Mouse (Mus musculus): ENCODE data around the gene Epb41l3. TPM values are rescaled to one million over a fixed set of nuclear protein-coding genes. Genes with fewer than 3 reads are reported as not detected.
A peak's percentile ranks its signal among the peaks of the same experiment; 100 is the strongest.

The Epb41l3 gene
- polyA plus RNA-seq (2015; fragmentation: Nextera tagmentation; extraction: Ambion mirVana), result 153 and 173 TPM in 2 replicates

DNA sequence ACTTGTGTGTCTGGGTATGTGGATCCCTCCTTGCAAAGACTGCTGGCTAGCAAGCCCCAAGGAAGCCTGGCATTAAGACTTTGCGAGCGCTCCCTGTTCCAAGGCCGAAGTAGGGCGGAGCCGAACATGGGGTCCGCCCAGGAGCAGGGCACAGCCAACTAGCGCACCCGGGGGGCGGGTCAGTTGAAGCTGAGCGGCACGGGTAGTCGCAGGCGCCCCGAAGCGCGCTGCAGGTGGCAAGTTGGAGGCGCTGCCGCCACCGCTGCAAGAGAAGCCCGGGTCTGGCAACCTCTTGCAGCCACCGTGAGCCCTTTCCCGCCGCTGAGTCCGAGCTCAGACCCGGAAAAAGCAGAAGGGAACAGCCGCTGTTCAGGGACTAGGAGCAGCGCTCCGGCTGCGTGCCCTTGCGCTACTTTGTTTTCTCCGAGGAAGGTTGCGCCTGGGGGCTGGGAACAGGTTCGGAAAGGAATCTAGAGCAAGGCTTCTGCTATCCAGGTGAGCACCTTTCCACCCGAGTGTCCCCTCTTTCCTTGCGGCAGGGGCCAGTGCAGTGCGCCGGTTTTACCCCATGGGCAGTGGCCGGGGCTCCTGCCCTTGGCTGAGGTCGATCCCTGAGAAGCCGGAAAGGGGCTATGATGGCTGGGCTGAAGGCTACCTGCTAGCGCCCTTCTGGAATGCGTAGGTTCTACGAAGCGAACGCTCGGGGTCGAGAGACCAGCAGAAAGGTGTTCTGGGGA lies at the start of gene Epb41l3:
Gene Epb41l3 (plus strand): TSS at position 183 of the 737 bp plus-strand sequence.
- H3K9me3 ChIP-seq, result no peaks in the 10 kb centered on the region
- peaks cover 23% of the 10 kb centered on the region for H3K4me1 ChIP-seq
- no peak within 1 kb of the TSS for H3K27ac ChIP-seq
- peak; percentile 88 for ATAC-seq (ENCODE audit: insufficient number of reproducible peaks, insufficient read depth, low FRiP score, low TSS enrichment, low read depth)
- H3K4me2 ChIP-seq, result peak within 1 kb of the TSS; percentile 99
- H3K27me3 ChIP-seq, result peaks cover 74% of the 10 kb centered on the region
- H3K9ac ChIP-seq, result peak within 1 kb of the TSS; percentile 61
- under 1% methylated on average over 47 of the region's 47 CpGs for WGBS
- peak within 1 kb of the TSS; percentile 55 for H3K4me3 ChIP-seq
- no peaks in the 10 kb centered on the region for H3K36me3 ChIP-seq

DNA sequence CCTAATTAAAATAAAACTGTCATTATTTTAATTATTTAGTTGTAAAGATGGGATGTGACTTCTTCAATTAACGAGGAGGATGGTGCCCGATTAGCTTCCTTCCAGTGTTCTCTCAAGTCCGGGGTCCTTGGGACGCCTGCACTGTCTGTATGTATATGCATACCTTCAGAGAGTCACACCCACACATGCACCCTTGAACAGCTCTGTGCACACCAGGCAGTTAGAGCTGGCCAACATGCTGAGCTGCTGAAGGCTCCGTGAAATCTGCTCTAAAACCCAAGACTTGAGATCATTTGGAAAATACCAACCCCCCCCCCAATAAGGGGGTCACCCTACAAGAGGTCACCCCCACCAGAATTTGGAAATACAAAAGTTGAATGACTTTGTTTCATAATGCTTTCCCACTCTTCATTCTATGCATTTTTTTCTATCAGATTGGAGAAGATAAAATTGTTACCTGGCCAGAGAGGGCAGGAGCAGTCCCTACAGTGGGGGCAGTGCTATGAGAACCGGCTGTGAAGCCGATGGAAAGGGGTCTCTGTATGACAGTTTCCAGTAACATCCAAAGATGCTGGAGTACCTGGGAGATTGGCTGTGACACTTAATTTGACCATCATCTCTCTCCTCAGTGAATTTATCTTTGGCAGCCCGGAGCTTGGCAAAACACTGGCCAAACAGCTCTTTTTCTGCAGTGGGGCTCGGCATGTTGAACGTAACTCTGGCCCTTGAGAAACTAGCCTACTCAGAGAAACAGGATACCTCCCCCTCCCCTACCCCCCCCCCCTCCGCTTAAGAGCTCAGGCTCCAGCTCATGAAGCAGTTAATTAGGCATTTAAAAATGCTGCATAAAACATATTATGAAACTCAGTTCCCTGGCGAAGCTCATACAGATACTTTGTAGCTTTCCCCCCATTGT lies 36.5 kb upstream of the Epb41l3 start:
- Histone ChIP-seq H3K27me3 (no peaks in the 10 kb centered on the region), H3K9me3 (no peaks in the 10 kb centered on the region), H3K4me3 (no peak overlapping the region), H3K36me3 (no peaks in the 10 kb centered on the region), H3K4me2 (no peak overlapping the region), H3K27ac (no peak overlapping the region), H3K4me1 (peaks cover 6% of the 10 kb centered on the region; the same call in 1 of the 2 replicates), H3K9ac (no peak overlapping the region)
- 65% methylated on average over 12 of the region's 12 CpGs for WGBS
- no peak for ATAC-seq (ENCODE audit: insufficient number of reproducible peaks, insufficient read depth, low FRiP score, low TSS enrichment, low read depth)

- ATAC-seq (ENCODE audit: insufficient number of reproducible peaks, insufficient read depth, low FRiP score, low TSS enrichment, low read depth), result no peak
- H3K27me3 ChIP-seq, result no peaks in the 10 kb centered on the region
- WGBS, result 82% methylated on average over 4 of the region's 4 CpGs
- H3K9me3 ChIP-seq, result no peaks in the 10 kb centered on the region
- H3K27ac ChIP-seq, result no peak overlapping the region
- H3K4me2 ChIP-seq, result no peak overlapping the region
- H3K4me3 ChIP-seq, result no peak overlapping the region
- H3K36me3 ChIP-seq, result no peaks in the 10 kb centered on the region
- peaks cover 6% of the 10 kb centered on the region; the same call in 1 of the 2 replicates for H3K4me1 ChIP-seq
- no peak overlapping the region for H3K9ac ChIP-seq
Observed at GRCm38 (mm10) chr17:69041516-69041915, 34.0 kb upstream of the Epb41l3 start.

DNA sequence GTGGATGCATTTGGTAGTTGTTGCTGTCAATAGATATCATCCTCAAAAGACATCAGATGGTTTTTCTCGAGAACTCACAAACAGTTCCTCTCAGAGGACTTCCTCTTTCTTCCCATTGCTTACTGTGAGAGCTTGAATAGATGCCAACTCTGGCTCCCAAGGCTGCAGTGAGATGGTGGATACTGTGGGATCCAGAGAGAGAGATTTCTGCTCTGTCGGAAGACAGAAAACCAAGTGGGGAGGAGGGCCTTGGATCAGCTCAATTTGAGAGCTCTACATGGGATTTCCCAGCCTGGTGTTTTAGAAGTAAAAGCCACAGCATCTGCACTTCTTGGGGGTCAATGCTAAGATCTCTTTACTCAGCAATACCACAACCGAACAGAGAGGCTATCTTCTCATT lies 26.7 kb upstream of the Epb41l3 start:
- H3K4me2 ChIP-seq, result no peak overlapping the region
- no peaks in the 10 kb centered on the region for H3K27me3 ChIP-seq
- H3K36me3 ChIP-seq, result no peaks in the 10 kb centered on the region
- 60% methylated on average over 3 of the region's 3 CpGs for WGBS
- ATAC-seq (ENCODE audit: insufficient number of reproducible peaks, insufficient read depth, low FRiP score, low TSS enrichment, low read depth), result no peak
- H3K9ac ChIP-seq, result no peak overlapping the region
- no peak overlapping the region for H3K4me3 ChIP-seq
- no peaks in the 10 kb centered on the region for H3K9me3 ChIP-seq
- H3K27ac ChIP-seq, result no peak overlapping the region
- H3K4me1 ChIP-seq, result no peaks in the 10 kb centered on the region

GRCm38 (mm10) chr17:69054029-69054428 lies 21.5 kb upstream of the Epb41l3 start:
- Histone ChIP-seq H3K27ac (no peak overlapping the region), H3K27me3 (no peaks in the 10 kb centered on the region), H3K4me2 (no peak overlapping the region), H3K36me3 (no peaks in the 10 kb centered on the region), H3K9me3 (no peaks in the 10 kb centered on the region), H3K4me1 (no peaks in the 10 kb centered on the region), H3K4me3 (no peak overlapping the region), H3K9ac (no peak overlapping the region)
- 78% methylated on average over 4 of the region's 4 CpGs for WGBS
- ATAC-seq (ENCODE audit: insufficient number of reproducible peaks, insufficient read depth, low FRiP score, low TSS enrichment, low read depth), result no peak

GRCm38 (mm10) chr17:69059760-69060159 lies 15.7 kb upstream of the Epb41l3 start:
- H3K4me1 ChIP-seq, result no peaks in the 10 kb centered on the region
- H3K9me3 ChIP-seq, result no peaks in the 10 kb centered on the region
- H3K4me2 ChIP-seq, result no peak overlapping the region
- 88% methylated on average over 7 of the region's 7 CpGs for WGBS
- no peak overlapping the region for H3K9ac ChIP-seq
- H3K27me3 ChIP-seq, result no peaks in the 10 kb centered on the region
- no peak overlapping the region for H3K4me3 ChIP-seq
- no peak overlapping the region for H3K27ac ChIP-seq
- no peak for ATAC-seq (ENCODE audit: insufficient number of reproducible peaks, insufficient read depth, low FRiP score, low TSS enrichment, low read depth)
- H3K36me3 ChIP-seq, result no peaks in the 10 kb centered on the region

DNA sequence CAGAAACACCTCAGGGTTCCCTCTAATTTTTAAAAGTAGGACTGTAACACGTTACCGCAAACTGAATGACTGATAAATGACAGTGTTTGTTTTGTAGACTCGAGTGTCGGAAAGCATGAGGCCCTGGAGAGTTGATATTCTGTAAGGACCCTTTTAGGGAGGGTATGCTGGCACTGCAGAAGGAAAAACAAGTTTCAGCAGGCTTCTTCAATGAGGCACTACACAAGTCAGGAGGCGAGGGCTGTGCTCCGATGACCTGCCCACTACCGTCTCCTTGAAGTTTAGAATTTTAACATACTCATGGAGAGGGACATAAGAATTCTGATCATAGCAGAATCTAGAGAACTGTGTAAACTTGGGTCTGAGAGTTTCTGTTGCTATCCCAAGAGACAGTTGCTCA lies 15.1 kb upstream of the Epb41l3 start:
- Histone ChIP-seq H3K36me3 (no peaks in the 10 kb centered on the region), H3K4me1 (no peaks in the 10 kb centered on the region), H3K4me3 (no peak overlapping the region), H3K9me3 (no peaks in the 10 kb centered on the region), H3K27ac (no peak overlapping the region), H3K4me2 (no peak overlapping the region), H3K9ac (no peak overlapping the region), H3K27me3 (no peaks in the 10 kb centered on the region)
- WGBS, result 79% methylated on average over 7 of the region's 7 CpGs
- ATAC-seq (ENCODE audit: insufficient number of reproducible peaks, insufficient read depth, low FRiP score, low TSS enrichment, low read depth), result no peak

DNA sequence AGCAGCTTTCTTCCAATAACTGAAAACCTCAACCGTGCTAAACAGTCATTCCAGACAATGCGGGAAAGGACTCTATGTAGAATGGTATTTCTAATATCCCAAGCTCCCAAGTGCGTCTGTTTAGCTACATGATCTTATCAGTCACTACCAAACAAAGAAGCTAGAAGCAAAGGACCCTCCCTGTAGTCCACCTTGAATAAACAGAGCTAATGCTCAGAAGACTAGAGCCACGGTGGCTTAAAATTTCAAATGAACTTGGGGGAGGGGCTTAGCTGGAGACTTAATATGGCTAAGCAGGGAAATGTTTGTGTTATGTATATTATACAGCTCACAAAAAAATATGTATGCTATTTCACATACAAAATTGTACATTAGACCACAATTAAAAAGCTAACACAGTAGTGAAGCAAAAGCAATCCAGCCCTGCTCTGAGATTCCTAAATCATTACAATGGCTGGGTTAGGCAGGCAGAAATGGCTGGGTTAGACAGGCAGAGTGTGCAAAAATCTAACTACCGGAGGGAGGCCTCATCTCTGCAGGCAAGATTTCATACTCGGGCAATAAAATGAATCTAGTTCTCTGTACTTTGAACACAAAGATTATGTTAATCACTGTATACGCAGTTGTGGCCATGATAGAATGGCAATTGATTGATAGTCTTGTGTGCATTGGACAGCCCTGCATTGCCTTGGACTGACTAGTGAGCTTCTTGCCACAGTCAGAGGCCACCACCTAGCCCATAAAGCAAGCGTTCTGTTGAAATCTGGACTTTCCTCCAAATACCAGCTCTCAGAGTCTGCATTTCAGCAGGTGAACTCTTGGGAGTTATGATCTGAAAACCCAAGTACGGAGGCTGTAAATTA lies 13.4 kb upstream of the Epb41l3 start:
- Histone ChIP-seq H3K36me3 (no peaks in the 10 kb centered on the region), H3K4me3 (no peak overlapping the region), H3K4me2 (no peak overlapping the region), H3K9me3 (no peaks in the 10 kb centered on the region), H3K9ac (no peak overlapping the region), H3K27me3 (no peaks in the 10 kb centered on the region), H3K27ac (no peak overlapping the region), H3K4me1 (no peaks in the 10 kb centered on the region)
- WGBS, result 73% methylated on average over 9 of the region's 9 CpGs
- ATAC-seq (ENCODE audit: insufficient number of reproducible peaks, insufficient read depth, low FRiP score, low TSS enrichment, low read depth), result no peak

DNA sequence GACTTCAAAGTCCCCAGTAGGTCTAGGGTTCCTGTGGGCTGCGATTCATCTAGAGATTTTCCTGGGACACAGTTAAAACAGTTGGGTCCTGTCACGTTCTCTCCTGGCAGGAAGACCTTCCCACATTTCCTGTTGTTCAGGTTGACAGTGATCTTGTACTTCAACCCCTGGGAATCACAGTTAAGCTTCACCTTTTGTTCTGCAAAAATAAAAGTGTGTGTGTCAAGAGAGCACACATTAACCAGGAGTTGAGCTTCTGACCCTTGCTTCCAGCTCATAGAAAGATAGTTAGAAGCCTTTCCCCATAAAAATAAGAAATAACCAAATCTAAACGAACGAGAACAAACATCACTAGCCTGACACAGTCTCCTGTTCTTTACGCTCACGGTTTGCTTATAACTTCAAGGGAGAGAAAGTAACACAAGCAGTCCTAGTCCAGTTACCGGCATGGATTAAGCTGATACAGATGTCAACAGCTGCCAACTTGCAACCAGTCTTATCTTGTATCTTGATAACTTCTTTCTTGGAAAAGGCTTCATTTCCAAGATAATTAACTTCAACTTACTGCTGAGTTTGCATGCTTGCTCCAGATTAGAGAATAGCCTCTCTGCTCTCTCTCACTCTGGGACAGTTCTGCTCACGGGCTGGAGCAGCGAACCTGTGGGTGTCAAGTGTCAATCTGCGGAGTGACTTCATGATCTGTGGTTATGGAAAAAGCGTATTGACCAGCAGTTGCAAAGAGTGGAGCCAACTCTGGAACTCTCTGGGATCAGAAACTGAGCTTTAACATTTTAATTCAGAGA lies 7.3 kb upstream of the Epb41l3 start:
- Histone ChIP-seq H3K4me2 (no peak overlapping the region), H3K36me3 (no peaks in the 10 kb centered on the region), H3K4me1 (0 out of 2 replicates have a peak, but pooled peaks cover 3% of the 10 kb centered on the region), H3K4me3 (no peak overlapping the region), H3K27me3 (0 out of 2 replicates have a peak, but pooled peaks cover 8% of the 10 kb centered on the region), H3K27ac (no peak overlapping the region), H3K9ac (no peak overlapping the region), H3K9me3 (no peaks in the 10 kb centered on the region)
- WGBS, result 45% methylated on average over 11 of the region's 11 CpGs
- no peak for ATAC-seq (ENCODE audit: insufficient number of reproducible peaks, insufficient read depth, low FRiP score, low TSS enrichment, low read depth)

DNA sequence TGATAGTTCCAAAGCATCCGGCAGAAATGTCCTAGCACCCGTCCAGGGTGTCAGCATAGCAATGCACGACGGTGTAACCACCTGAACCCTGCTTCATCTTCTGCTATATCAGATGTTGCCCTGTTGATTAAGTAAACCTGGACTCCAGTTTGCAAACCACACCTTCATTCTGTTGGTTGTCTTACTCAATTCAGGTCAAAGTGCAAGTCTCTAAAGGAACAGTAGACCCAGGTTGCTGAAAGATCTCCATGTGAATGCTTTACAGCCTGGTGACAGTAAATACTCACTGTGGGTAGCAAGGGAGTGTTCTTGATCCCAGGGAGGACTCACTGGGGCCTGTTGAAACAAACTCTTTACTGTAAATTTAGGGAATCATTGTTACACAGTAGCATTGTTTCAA lies 1.4 kb upstream of the Epb41l3 start:
- no peak for ATAC-seq (ENCODE audit: insufficient number of reproducible peaks, insufficient read depth, low FRiP score, low TSS enrichment, low read depth)

More for the DNA sequence above, 1.4 kb upstream of the Epb41l3 start:
- H3K4me1 ChIP-seq, result peaks cover 24% of the 10 kb centered on the region
- WGBS, result 81% methylated on average over 4 of the region's 4 CpGs
- no peak overlapping the region for H3K4me2 ChIP-seq
- H3K27ac ChIP-seq, result no peak overlapping the region
- no peaks in the 10 kb centered on the region for H3K9me3 ChIP-seq
- no peaks in the 10 kb centered on the region for H3K36me3 ChIP-seq
- H3K27me3 ChIP-seq, result peaks cover 68% of the 10 kb centered on the region
- H3K4me3 ChIP-seq, result no peak overlapping the region
- H3K9ac ChIP-seq, result no peak overlapping the region
